Mouse (Mus musculus) gastrocnemius, adult 8-10 months (tissue): ENCODE measurements around the gene 1500009C09Rik. TPM values are rescaled to one million over a fixed set of nuclear protein-coding genes. Genes with fewer than 3 reads are reported as not detected.

ENCODE experiments used
- DNase-seq, 2 experiments: peaks; one replicate each; pipeline ENCODE4 v3.0.0; 2022; ENCODE audit warnings: low spot score in 2 of 2
- total RNA-seq, 4 experiments: library from RNA; stranded (reverse); gene quantifications; 2 replicates each; pipeline ENCODE4 v1.2.4; 2022

1500009C09Rik gene
- total RNA-seq = not detected

DNA sequence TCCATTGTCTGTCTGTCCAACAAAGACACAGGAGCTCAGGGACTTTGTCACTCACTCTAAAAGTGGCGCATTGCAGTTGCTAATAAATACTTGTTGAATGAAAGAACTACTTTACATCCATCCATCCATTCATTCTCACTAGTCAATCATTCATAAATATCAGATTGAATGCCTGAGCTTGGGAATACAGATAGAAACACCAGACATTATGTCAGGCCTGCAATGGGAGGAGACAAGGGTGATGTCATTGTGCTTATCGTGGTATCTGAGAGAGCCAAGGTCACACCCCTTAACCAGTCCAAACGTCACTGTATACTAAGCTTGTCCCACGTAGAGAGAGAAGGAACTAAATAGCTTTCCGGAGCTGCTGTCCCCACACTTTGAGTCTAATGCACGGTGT is at the start of gene 1500009C09Rik:
1500009C09Rik (plus strand) TSS at position 301 of the 400 bp plus-strand sequence.
- DNase-seq = no peak

DNA sequence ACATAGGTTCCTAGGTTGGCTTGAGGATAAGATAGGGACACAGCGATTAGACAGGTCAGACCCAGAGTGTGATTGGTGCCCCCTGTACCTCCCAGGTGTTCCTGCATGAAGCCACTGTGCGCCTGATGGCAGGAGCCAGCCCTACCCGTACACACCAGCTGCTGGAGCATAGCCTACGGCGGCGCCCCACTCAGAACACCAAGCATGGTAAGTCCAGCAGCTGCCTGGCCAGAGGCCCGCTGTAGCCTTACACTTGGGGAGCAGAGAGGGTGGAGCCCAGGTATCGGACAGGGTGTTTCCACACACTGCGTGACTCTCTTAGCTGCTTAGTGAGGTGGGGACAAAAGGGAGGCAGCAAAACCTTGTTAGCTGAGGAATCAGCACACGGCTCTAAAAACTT is 49.1 kb upstream of the 1500009C09Rik start:
- DNase-seq = no peak

DNA sequence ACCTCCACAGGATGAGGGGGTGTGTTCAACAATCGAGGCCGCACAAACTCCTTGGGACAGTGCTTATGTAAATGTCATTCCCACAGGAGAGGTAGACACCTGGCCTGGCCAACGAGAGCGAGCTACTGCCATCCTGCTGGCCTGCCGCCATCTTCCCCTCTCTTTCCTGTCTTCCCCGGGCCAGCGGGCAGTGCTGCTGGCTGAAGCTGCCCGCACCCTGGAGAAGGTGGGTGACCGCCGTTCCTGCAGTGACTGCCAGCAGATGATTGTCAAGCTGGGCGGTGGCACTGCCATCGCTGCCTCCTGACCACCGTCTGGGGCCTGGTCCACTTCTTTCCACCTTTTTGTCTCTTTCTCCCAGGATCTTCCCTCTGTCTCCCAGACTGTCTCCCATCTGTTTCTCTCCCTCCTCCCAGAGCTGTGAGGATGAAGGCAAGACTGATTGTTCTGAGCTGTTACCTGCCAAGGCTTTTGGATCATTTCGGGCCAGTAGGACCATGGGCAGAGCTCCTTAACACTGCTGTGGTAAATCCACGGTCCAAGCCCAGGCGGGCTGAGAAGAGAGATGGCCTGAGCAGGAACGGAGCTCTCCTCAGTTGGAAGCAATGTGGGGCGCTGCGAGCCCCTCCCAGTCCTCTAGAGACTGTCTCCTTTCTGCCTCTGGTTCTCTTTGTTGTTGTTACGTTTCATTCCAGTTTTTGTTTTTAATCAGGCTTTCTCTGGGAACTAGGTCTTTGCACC is 48.4 kb upstream of the 1500009C09Rik start:
- DNase-seq = no peak

DNA sequence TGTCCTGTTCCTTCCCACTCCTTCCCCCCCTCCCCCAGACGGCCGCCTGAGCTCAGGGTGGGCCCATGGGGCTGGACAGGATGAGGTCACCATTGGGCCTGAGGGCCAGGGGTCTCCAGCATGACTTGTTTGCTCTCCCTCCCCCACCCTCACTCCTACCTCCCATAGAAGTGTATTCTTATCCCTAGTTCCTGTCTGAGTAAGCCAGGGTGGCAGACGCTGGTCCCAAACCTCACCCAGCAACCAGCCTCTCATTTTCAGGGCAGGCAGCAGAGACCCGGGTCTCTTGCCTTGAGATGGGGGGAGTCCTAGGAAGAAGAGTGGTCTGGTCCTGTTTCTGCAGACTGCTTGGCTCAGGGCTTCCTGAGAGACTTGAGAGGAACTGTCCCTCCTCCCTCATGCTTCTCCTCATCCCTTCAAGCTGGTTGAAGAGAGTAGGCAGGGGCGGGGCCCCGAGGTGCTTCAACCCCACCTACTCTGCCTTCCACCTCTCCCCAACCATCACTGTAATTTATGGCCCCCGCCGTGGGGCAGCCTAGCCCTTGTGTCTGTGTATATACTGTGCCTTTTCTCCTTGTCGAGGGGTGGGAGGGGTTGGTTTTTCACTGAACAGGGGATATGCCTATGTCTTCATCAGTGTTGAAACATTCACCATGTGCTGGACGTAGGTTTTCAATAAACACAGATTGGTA is 47.4 kb upstream of the 1500009C09Rik start:
- no peak for DNase-seq

DNA sequence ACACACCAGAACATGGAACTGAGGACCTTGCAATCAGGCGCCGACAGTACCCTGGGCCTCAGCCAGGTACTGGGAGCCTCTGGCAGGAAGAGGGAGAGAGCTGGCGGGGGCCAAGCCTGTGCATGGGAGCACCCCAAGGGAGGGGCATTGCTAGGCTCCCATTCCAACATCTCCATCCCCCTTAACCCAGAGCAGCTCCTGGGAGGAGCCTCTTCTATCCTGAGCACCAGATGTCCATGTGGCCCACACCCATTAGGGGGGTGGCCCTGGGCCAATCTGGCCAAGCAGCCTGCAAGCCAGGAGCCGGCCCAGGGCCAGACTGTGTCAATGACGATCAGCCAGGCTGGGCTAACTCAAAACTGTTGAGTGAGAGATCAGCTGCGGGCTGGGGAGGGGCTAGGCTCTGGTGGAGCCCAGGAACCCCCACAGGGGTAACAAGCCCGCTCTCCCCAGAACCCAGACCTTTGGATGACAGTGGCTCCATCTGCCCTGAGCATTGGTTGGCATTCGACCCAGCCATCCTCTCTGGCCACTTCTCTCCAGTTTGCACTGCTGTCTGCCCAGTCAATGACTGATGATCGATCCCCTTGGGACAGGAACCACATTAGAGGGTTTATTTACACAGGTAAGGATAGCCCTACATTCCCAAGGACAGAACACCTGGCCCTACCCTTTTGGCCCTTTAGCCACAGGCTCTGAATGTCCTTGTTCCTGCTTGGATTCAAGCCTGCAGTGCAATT is 45.7 kb upstream of the 1500009C09Rik start:
- DNase-seq = peak; percentile 66 to 80

DNA sequence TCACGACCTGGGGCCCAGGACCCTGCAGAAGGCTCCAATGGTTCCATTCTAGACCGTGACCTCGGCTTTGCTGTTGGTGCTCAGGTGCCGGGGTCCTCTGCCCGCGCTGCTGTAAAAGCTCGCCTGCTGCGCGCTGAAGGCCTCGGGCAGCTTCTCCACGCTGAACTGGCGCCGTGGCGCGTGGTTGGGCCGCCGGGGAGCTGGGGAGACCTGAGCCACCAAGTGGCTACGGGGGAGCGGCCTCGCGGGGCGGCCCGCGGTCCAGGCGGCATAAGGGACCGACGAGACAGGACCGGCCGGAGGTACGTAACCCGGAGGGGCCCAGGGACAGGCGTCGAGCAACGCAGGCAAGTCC is 45.1 kb upstream of the 1500009C09Rik start:
- DNase-seq = no peak

DNA sequence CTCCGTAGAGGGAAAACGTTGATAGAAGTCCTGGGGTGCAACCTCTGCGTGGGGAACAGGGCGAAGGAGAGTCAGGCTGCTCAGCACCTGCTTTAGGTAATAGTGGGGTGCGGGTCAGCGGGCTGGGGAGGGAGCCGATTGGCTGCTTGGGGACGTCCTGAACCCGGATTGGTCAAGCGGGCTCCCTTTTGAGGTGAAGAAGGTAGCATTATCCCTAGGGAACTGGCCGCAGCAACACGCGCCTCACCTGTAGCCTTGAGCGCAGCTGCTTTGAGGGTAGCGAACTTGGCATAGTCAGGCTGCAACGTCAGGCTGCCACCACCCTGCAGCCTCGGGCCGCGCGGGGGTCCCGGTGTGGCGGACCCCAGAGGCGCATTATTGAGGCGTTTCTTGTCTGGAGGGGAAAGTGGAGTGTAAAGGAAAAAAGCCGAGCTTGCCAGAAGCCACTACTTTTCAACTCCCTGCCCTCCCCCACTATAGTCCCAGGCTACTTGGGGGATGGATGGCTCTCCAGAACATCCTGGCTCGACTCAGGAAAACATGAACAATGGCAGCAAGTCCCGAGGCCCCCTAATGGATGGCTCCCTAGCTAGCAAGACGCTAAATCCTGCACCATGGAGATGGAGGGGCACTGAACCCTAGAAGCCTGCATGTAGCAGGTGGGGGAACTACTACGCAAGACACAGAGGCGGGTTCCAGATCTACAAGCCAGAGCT is 44.5 kb upstream of the 1500009C09Rik start:
- no peak for DNase-seq

DNA sequence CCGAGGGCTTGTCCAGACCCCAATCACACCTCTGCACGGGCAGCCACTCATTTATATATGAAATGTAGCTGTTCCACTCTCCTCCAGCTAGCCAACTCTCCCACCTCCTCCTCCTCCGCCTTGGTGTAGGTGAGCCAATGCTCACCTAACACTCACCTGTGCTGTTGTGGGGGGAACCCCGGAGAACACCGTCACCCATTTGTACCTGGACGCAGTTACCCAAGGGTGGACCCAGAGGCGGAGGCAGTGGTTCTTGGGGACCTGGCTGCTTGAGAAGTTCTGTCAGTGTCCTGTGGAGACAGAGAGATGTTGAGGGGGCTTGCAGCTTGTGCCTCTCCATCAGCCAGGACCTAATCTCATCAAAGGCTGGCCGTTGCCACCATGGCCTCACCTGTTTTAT is 43.9 kb upstream of the 1500009C09Rik start:
- no peak for DNase-seq

DNA sequence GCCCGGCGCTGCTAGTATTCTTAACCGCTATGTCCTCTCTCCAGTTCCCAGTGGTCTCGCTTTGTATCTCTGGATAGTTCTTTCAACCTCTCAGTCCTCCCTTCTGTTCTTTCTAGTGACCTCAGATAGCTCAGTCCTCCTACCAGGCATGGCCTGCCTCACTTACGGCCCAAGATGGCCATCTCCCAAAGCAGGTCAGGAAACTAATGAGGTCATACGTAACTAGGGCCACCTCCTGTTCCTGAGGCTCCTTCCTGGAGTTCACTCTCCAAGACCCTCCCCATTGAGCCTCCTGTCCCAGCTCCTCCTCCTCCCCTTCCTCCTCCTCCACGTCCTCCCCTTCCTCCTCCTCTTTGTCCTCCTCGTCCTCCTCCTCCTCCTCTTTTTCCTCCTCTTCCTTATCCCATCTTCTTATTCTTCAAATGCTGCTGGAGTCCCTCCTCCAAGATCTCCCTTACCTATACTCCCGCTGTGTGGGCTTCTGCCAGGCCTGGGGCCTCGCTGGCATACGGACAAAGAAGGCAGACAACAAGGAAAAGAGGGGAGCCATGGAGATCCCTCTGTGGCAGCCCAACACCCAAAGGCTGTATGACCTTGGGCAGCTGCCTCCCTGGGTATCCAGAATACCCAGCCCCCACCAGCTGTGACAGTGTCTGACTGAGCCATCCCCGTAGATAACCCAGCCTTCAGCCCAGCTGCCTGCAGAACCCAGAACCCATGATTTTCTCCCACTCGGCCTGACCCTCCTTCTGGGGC is 42.7 kb upstream of the 1500009C09Rik start:
- no peak for DNase-seq

DNA sequence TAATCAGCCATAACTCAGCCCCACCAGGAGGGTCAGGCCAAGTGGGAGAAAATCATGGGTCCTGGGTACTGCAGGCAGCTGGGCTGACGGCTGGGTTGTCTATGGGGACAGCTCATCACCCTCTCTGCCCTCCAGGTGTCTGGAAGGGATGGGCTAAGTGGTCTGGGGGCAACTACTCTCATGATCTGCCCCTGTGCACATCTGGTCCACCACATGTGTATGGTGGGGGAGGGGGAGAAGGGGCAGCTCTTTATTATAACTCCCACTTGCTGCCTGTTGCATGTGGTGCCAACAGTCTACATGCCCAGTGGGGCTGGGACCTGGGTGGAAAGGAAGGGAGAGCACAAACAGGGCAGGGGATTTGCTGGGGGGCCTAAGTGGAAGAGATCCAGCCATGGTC is 41.4 kb upstream of the 1500009C09Rik start:
- no peak for DNase-seq

DNA sequence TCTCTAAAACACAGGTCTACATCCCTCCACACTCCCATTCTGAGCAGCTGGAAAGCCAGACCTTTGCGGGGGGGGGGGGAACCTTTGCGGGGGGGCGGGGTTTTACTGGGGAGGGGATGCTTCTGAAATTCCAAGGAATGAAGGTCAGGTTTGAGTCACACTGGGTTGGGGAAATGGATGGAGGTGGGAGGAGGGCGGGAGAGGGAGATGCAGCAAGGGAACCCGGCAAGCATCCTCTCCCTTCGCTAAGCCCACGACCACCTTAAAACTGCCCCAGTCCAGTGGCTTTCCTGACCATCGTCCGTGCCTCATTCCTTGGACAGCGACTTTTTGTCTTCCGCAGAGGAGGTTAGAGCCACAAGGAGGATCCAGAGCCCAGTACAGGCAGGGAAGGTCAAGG is 40.9 kb upstream of the 1500009C09Rik start:
- no peak for DNase-seq

DNA sequence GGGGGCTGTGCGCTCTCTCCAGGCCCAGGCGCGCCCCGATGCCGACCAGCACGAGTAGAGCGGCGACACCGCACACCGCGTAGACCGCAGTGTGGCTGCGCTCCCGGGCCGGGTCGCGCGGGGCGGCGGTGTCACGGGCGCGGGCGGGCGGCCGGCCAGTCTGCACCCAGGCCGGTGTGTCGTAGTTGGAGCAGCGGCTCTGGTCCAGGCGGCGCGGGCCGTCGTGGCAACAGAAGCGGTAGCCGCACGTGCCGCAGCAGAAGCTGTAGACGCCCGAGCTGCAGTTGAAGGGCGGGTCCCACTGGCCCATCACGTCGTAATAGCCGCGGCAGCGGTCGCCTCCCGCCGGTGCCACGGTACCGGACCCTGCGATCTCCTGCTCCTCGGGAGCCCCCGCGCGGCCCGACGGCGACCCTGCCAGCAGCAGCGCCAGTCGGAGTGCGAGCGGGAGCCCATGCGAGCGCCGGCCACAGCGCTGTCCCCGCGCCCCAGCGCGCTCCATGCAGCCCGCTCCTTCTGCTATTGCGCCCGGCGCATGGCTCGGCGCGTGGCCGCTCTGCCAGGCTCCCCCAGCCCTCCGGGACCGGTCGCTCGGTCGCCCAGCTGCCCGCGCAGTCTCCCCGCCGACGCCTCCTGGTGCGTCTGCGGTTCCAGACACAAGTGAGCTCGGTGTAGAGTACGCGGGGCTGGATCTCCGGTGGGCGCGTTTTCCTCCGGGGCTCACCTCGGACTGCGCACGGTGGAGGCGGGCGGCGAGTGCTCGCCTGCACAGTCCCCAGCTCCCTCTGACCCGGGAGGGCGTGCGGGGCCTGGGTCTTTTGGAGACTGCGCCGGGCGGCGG is 40.1 kb upstream of the 1500009C09Rik start:
- DNase-seq = no peak

DNA sequence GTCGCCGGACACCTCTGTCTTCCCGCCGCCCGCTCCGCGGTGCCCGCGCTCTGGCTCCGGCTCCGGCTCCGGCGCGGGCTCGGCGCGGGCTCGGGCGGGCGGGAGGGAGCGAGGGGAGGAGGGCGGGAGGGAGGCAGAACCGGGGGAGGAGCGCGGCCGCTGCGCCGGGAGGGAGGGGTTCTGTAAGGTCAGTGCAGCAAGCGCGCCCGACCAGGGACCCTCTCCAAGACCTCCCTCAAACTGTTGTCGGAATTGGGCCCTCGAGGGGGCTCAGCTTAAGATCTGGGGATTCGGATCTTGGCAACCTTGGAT is 39.5 kb upstream of the 1500009C09Rik start, which contains the start of gene Shisa8:
Shisa8 (minus strand) TSS at position 64 of the 312 bp plus-strand sequence.
- DNase-seq = no peak

DNA sequence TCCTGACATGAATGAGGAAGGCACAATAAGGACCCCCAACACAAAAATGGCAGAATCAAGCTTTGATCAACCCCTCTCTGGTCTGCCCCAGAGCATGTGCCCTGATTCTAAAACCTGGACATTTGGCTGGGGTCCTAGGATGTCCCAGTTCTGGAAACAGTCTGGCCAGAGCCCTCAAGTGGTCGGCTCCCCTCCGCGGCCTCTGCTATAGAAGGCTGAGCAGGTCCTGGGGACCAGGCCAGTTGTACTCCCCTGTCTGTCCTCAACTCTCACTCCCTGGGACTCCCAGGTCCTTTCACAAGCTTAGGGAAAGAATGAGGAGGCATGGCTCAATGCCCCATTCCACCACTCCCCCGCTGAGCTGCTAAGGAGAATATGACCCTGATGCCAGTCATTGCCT is 39.0 kb upstream of the 1500009C09Rik start:
- DNase-seq = no peak

DNA sequence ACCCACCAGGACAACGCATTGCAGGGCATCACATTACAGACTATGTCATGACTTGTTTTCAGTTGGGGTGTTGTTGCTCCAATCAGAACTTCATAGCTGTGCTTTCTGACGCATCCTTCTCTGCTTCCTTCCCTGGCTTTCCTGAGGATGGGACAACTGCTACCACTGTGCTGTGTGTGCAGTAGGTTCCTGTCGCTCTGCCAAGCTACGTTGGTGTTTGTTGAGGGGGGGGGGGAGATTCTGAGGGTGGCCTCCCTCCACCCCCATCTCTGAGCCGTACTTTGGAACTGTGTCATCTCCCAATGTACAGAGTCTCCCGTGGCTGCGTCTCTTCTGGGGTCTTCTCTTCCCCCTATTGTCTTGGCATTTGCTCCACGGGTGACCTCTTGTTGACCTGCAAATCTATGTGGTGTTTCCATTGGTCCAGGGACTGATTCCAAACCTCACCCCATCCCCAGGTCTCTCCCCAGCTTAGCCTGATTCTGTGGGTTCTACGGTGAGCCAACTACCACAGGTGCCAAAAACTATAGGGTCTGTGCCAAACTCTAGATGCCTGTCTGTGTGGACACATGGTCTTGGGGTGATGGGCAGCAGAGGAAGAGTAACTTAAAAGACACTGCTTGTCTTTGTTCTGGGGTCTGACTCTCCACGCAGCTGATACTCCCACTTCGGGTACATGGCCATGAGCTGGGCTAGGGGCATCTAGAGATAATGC is 36.7 kb upstream of the 1500009C09Rik start:
- no peak for DNase-seq

DNA sequence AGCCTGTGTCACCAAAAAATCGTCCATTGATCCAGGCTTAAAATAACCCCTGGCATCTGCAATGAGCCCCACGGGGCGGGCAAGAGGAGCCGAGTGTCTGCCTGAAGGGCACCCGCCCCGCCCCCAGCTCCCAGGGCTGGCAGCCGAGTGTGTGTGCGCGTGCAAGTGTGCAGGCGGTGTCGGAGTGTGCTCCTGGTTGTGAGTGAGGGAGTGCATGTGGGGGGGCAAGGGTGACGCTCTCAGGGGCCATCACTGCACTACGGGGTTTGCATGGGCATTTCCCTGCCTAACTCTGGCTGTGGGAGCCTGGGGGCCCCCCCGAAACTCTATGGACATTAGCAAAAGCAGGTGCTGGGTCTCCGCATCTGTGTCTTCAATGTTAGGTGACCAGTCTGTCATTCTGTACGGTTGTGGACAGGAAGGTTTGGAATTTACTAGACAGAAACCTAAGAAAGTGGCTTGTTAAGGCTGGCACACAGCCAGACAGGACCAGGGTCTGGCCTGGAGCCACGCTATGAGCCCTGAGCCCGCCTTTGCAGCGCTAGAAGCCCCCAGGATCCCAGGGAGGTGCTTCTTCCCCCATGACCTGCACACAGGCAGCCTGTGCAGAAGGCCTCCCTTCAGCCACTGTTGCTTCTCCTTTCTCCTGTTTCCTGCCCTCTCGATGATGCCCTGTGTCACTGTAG is 35.9 kb upstream of the 1500009C09Rik start:
- DNase-seq = no peak

DNA sequence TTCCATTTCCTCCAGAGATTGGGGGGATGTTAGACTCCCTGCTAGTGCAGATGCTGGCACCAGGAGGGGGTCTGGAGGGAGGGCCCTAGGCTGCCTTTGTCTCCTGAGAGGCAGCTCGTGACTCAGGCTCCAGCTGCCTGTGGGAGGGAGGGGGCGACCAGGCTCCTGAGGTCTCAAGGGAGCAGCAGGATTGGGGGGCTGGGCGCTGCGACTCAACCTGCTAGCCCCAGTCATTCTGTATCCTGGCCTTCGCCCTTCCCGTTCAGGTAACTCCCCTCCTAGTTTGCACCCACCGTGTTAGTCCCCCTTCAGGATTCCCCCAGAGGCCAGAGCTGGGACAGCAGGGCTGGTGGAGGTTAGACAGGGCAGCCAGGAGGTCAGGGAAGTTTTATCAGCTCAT is 35.2 kb upstream of the 1500009C09Rik start:
- no peak for DNase-seq

DNA sequence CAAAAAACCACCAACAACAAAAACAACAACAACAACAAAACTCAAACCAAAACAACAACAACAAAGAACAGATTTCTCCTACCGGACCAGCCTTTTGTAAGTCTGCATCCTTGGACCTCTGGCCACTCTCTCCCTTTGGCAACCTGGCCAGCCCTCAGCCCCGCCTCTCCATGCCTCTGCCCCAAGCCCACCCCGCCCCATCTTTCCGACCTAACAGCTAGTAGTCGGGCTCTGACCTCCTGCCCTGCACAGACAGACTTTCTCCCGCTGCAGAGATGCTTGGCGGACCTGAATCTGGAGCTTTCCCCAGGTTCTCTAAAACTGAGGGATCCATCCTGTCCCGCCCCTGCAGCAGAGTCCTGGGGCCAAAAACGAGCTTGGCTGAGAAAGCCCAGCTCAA is 34.2 kb upstream of the 1500009C09Rik start:
- DNase-seq = no peak
